Mouse (Mus musculus) limb, embryonic 12.5 days (tissue): ENCODE data around the gene Gm37240. TPM values are rescaled to one million over a fixed set of nuclear protein-coding genes. Genes with fewer than 3 reads are reported as not detected.

Experiments
- ATAC-seq: fragments of 200-750 bp; cut with Nextera tagmentation; 2 replicates; pipeline ENCODE4 v1.8.0; 2017; ENCODE audit warnings: low read depth, moderate TSS enrichment; ENCODE audit not compliant: insufficient number of reproducible peaks, insufficient read depth, low FRiP score, low TSS enrichment
- H3K27ac ChIP-seq: fragments of 300-500 bp; sonication (generic); 2 replicates; pipeline ENCODE4 v1.5.1; 2016; ENCODE audit warnings: mild to moderate bottlenecking, moderate library complexity
- H3K27me3 ChIP-seq: fragments of 300-500 bp; sonication (generic); 2 replicates; pipeline ENCODE4 v1.6.1; 2016; ENCODE audit warnings: mild to moderate bottlenecking, moderate library complexity
- H3K36me3 ChIP-seq: fragments of 300-500 bp; sonication (generic); 2 replicates; pipeline ENCODE4 v1.6.1; 2016; ENCODE audit warnings: mild to moderate bottlenecking, moderate library complexity
- H3K4me1 ChIP-seq: fragments of 300-500 bp; sonication (generic); replicated peaks from 2 replicates; pipeline ENCODE4 v1.6.1; 2016
- H3K4me2 ChIP-seq: fragments of 300-500 bp; sonication (generic); 2 replicates; pipeline ENCODE4 v1.6.1; 2016; ENCODE audit warnings: mild to moderate bottlenecking, moderate library complexity
- H3K4me3 ChIP-seq: fragments of 300-500 bp; sonication (generic); replicated peaks from 2 replicates; pipeline ENCODE4 v1.5.1; 2016; ENCODE audit warnings: mild to moderate bottlenecking
- H3K9ac ChIP-seq: fragments of 300-500 bp; sonication (generic); replicated peaks from 2 replicates; pipeline ENCODE4 v1.6.1; 2016; ENCODE audit warnings: mild to moderate bottlenecking, moderate library complexity
- H3K9me3 ChIP-seq: fragments of 300-500 bp; sonication (generic); 2 replicates; pipeline ENCODE4 v1.6.1; 2016; ENCODE audit warnings: mild to moderate bottlenecking, moderate library complexity
- WGBS: fragments of 180-500 bp; shearing (Covaris S2); methylation state at CpG from one replicate; pipeline ENCODE4 v1.1.7; 2016; 5-methylcytosine and 5-hydroxymethylcytosine counted together
- polyA plus RNA-seq: library from polyadenylated mRNA; unstranded; fragments of >200 nt; fragmentation: Nextera tagmentation; extraction: Ambion mirVana; gene quantifications from 2 replicates; pipeline ENCODE4 v1.2.1, GENCODE M21; 2016

The Gm37240 gene
- polyA plus RNA-seq, 1 experiment from 2014 or later, result 3.4 TPM

GRCm38 (mm10) chr3:84965156-84965555 lies 922.2 kb downstream of the Gm37240 start:
- Histone ChIP-seq H3K9me3 (no peaks in the 10 kb centered on the region; the same call in 1 of the 2 replicates), H3K4me1 (no peaks in the 10 kb centered on the region), H3K36me3 (peaks cover 24% of the 10 kb centered on the region), H3K27me3 (no peaks in the 10 kb centered on the region), H3K4me3 (no peak overlapping the region), H3K4me2 (no peak overlapping the region), H3K9ac (no peak overlapping the region), H3K27ac (no peak overlapping the region)
- no peak for ATAC-seq
- 89% methylated on average over 5 of the region's 5 CpGs for WGBS

GRCm38 (mm10) chr3:84955857-84956256 lies 931.5 kb downstream of the Gm37240 start:
- Histone ChIP-seq H3K4me3 (no peak overlapping the region), H3K9ac (no peak overlapping the region), H3K9me3 (no peaks in the 10 kb centered on the region), H3K27me3 (no peaks in the 10 kb centered on the region), H3K27ac (no peak overlapping the region), H3K4me1 (peaks cover 11% of the 10 kb centered on the region), H3K4me2 (no peak overlapping the region), H3K36me3 (no peaks in the 10 kb centered on the region)
- no peak for ATAC-seq
- WGBS, result 80% methylated on average over 4 of the region's 4 CpGs

- Histone ChIP-seq H3K27me3 (no peaks in the 10 kb centered on the region), H3K9ac (no peak overlapping the region), H3K27ac (no peak overlapping the region), H3K9me3 (no peaks in the 10 kb centered on the region), H3K4me3 (no peak overlapping the region), H3K4me1 (peaks cover 11% of the 10 kb centered on the region), H3K36me3 (no peaks in the 10 kb centered on the region), H3K4me2 (no peak overlapping the region)
- no peak for ATAC-seq
- WGBS, result 89% methylated on average over 8 of the region's 8 CpGs
Measured at GRCm38 (mm10) chr3:84955011-84955775, 932.1 kb downstream of the Gm37240 start.

GRCm38 (mm10) chr3:84952585-84953187 lies 934.6 kb downstream of the Gm37240 start:
- H3K9me3 ChIP-seq, result no peaks in the 10 kb centered on the region
- H3K4me2 ChIP-seq, result peak overlapping the region; percentile 71
- H3K4me3 ChIP-seq, result peak overlapping the region; percentile 40
- peak overlapping the region; percentile 62 for H3K27ac ChIP-seq
- H3K4me1 ChIP-seq, result peaks cover 11% of the 10 kb centered on the region
- H3K36me3 ChIP-seq, result no peaks in the 10 kb centered on the region
- 66% methylated on average over 7 of the region's 7 CpGs for WGBS
- no peak for ATAC-seq
- H3K9ac ChIP-seq, result peak overlapping the region; percentile 48
- H3K27me3 ChIP-seq, result no peaks in the 10 kb centered on the region

GRCm38 (mm10) chr3:84952135-84952534 lies 935.2 kb downstream of the Gm37240 start:
- Histone ChIP-seq H3K36me3 (no peaks in the 10 kb centered on the region), H3K4me2 (peak overlapping the region; percentile 71), H3K9me3 (no peaks in the 10 kb centered on the region), H3K4me3 (peak overlapping the region; percentile 40), H3K27me3 (no peaks in the 10 kb centered on the region), H3K27ac (peak overlapping the region; percentile 62), H3K4me1 (peaks cover 11% of the 10 kb centered on the region), H3K9ac (peak overlapping the region; percentile 48)
- WGBS, result 15% methylated on average over 13 of the region's 13 CpGs
- ATAC-seq, result peak; percentile 91

- Histone ChIP-seq H3K4me1 (peaks cover 11% of the 10 kb centered on the region), H3K27ac (no peak overlapping the region), H3K27me3 (no peaks in the 10 kb centered on the region), H3K4me2 (peak overlapping the region; percentile 71), H3K9ac (no peak overlapping the region; the same call in 1 of the 2 replicates), H3K4me3 (peak overlapping the region; percentile 40), H3K9me3 (no peaks in the 10 kb centered on the region), H3K36me3 (no peaks in the 10 kb centered on the region)
- 57% methylated on average over 2 of the region's 2 CpGs for WGBS
- peak; percentile 42; the same call in 1 of the 2 replicates for ATAC-seq
Measured at GRCm38 (mm10) chr3:84951698-84952097, 935.6 kb downstream of the Gm37240 start.

- H3K27ac ChIP-seq, result no peak overlapping the region
- H3K27me3 ChIP-seq, result no peaks in the 10 kb centered on the region
- no peak overlapping the region for H3K9ac ChIP-seq
- no peak overlapping the region for H3K4me3 ChIP-seq
- no peaks in the 10 kb centered on the region for H3K9me3 ChIP-seq
- WGBS, result 83% methylated on average over 4 of the region's 4 CpGs
- no peak for ATAC-seq
- H3K4me1 ChIP-seq, result peaks cover 11% of the 10 kb centered on the region
- no peaks in the 10 kb centered on the region for H3K36me3 ChIP-seq
- no peak overlapping the region for H3K4me2 ChIP-seq
Measured at GRCm38 (mm10) chr3:84949387-84949786, 937.9 kb downstream of the Gm37240 start.

- Histone ChIP-seq H3K4me2 (no peak overlapping the region), H3K4me3 (no peak overlapping the region), H3K9me3 (no peaks in the 10 kb centered on the region), H3K27ac (no peak overlapping the region), H3K27me3 (no peaks in the 10 kb centered on the region), H3K9ac (no peak overlapping the region), H3K36me3 (no peaks in the 10 kb centered on the region), H3K4me1 (no peaks in the 10 kb centered on the region)
- no peak for ATAC-seq
- 97% methylated on average over 1 of the region's 1 CpGs for whole genome bisulfite sequencing
Measured at GRCm38 (mm10) chr3:84946381-84946780, 940.9 kb downstream of the Gm37240 start.

- H3K4me3 ChIP-seq, result no peak overlapping the region
- WGBS, result 92% methylated on average over 3 of the region's 3 CpGs
- H3K27ac ChIP-seq, result no peak overlapping the region
- ATAC-seq, result no peak
- H3K4me1 ChIP-seq, result no peaks in the 10 kb centered on the region
- H3K4me2 ChIP-seq, result no peak overlapping the region
- H3K27me3 ChIP-seq, result no peaks in the 10 kb centered on the region
- H3K9ac ChIP-seq, result no peak overlapping the region
- no peaks in the 10 kb centered on the region for H3K9me3 ChIP-seq
- H3K36me3 ChIP-seq, result no peaks in the 10 kb centered on the region
Measured at GRCm38 (mm10) chr3:84944933-84945332, 942.4 kb downstream of the Gm37240 start.

GRCm38 (mm10) chr3:84937360-84938355 lies 949.7 kb downstream of the Gm37240 start:
- H3K4me2 ChIP-seq, result no peak overlapping the region
- no peaks in the 10 kb centered on the region for H3K9me3 ChIP-seq
- no peak overlapping the region for H3K4me3 ChIP-seq
- H3K27me3 ChIP-seq, result no peaks in the 10 kb centered on the region
- WGBS, result 68% methylated on average over 12 of the region's 12 CpGs
- no peak overlapping the region for H3K9ac ChIP-seq
- no peaks in the 10 kb centered on the region for H3K36me3 ChIP-seq
- ATAC-seq, result no peak
- peak overlapping the region; percentile 41; the same call in 1 of the 2 replicates for H3K27ac ChIP-seq
- H3K4me1 ChIP-seq, result peaks cover 5% of the 10 kb centered on the region

- H3K4me1 ChIP-seq, result peaks cover 5% of the 10 kb centered on the region
- WGBS, result 86% methylated on average over 5 of the region's 5 CpGs
- no peaks in the 10 kb centered on the region for H3K27me3 ChIP-seq
- ATAC-seq, result no peak
- H3K27ac ChIP-seq, result no peak overlapping the region
- no peak overlapping the region for H3K9ac ChIP-seq
- no peaks in the 10 kb centered on the region for H3K9me3 ChIP-seq
- H3K36me3 ChIP-seq, result no peaks in the 10 kb centered on the region
- H3K4me3 ChIP-seq, result no peak overlapping the region
- H3K4me2 ChIP-seq, result no peak overlapping the region
Measured at GRCm38 (mm10) chr3:84936956-84937355, 950.4 kb downstream of the Gm37240 start.
